Mouse (Mus musculus) right cerebral cortex, adult 2 months (tissue): Measurements from ENCODE around the gene Cdk14.

ENCODE experiments used
- DNase-seq, 2 experiments: peaks; one replicate each; pipeline ENCODE4 v3.0.0; 2021 to 2022; ENCODE audit warnings: low spot score in 2 of 2

Gene Cdk14

DNA sequence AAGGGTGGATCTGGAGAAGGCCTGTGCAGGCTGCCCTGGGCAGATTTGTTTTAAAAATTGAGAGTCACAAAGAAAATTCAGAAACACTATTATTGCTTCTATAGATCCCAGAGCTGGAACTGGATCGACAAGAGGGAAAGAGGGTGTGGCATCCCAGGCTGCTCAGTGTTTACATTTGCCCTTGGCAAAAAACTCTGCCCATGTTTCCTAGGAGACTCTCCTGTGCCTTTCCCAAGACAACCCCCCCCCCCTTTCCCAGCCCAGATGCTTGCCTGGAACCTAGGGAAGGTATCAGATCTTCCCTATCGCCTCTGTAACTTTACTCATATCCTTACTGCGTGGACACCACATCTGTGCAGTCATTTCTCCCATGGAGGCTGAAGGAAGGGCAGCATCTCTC is 628.9 kb downstream of the Cdk14 start:
- DNase-seq = no peak

DNA sequence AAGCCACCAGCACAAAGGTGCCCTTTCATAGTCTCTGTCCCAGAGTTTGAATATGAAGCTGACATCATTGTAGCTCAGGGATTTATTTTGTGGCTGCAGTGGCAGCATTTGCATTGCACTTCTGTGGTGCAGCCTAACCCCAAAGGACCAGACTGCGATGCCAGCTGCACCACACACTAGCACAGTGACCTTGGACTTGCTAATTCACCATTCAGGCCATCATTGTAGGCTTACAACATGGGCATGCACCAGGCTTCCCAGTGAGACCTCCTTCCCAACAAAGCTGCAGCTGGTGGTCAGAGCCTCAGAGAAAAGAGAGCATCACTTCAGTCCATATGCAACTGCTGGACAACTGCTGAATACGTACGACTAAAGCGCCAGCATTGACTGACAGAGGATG is 629.8 kb downstream of the Cdk14 start:
- no peak for DNase-seq

DNA sequence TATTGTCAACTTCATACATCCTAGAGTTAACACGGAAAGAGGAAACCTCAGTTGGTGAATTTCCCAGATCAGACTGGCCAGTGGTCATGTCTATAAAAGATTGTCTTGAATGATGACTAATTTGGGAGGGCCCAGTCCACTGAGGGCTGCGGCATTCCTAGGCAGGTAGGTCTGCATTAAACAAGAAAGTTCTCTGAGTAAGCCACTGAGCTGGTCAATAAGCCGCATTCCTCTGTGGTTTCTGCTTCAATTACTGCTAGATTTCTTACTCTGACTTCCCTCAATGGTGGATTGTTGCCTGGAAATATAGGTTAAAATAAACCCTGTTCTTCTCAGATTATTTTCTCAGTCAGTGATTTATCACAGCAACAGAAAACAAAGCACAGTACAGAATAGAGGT is 631.6 kb downstream of the Cdk14 start:
- no peak for DNase-seq

DNA sequence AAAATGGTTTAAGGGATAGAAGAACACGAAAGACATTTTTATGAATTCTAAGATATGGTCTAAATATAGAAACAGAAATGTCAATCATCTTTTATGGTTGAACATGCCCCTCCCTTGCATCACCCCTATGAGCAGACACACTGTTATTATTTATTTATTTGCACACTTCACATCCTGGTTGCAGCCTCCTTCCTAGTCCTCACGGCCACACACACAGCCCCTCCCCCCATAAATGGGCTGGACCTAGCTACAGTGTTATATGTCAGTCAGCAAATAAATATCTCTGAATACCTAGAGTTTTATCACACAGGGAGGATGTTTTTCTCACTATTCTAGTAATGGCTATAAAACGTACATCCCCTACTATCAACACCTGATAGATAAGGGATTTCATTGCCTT is 633.3 kb downstream of the Cdk14 start:
- DNase-seq = no peak

DNA sequence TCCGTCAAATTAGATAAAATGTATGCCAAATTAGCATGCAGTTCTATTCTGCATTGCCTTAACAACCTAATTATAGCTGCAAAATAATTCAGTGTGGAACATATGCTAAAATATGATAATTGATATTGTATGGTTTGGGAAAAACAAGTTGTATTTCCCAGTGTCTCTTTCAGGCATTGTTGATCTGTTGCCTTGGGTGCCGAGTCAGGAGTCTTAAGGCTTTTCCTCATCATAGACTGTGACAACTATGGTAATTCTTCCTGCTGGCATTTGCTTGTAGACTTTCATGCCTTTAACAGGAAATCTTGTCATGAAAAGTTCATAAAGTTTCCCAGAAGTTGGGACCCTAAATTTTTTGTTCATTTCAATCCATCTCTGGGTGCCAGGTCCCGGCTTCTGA is 641.8 kb downstream of the Cdk14 start:
- no peak for DNase-seq

DNA sequence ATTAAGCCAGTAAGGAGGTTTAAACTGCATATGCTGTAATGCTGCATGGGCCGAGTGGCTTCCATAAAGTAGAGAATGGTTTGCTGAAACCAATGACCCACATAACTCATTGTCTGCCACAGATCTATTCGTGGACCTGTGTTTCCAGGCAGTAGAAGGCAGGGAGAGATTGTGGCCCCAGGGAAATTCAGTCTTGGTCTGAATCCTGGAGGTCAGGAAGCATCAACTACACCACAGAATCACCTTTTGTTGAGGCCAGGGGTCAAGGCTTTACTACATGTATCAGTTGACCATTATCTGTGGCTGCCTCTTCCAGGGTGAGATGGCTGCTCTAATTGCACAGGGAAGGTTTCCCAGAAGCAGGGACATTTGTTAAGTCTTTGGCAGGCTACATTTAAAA is 643.6 kb downstream of the Cdk14 start:
- DNase-seq = no peak

DNA sequence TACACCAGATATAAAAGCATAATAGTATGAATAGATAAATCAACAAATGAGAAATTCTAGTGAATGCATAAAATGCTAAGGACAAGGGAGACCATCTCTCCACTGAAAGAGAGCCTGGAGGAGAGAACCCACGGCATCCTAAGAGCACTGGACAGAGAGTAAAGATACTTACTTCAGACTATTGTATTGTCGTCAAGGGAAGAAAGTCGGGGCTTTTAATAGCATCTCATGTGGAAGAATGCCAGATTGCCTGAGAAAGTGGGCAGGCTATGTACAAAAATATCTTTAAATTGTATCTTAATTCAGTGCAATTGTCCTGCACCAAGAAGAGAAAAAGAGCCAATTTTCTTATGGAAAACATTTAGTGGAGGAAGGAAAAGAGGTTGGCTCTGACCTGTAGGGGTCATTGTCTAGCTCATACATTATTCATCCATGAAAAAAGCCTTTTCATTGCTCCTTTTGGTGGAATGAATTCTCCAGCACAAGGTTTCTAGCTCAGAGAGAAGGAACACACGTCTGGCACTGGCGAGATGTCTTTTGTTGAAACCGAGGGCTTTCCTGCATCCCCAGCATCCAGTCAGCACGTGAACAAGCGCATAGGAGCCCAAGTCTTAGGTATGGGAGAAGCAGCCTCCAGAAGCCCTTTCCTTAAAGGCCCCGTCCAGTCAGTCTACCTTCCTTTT is 646.9 kb downstream of the Cdk14 start:
- peak in 1 of 2 experiments; percentile 7 for DNase-seq

DNA sequence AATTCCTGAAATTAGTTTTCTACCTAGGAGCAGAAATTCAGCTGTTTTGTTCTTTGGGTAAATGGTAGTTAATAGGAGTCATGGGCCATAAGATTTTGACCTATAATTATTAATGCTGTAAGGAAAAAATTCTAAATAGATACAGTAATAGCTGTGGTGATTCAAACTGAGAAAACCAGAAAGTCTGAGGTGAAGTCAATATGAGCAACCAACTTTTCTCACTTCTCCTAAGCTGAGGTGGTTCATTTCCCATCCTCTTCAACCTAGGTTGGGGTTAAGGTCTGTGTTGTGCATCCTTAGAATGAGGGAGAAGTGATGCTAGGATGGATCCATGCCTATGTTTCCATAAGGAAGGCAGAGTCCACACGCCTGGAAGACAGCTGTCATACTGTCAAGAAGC is 649.5 kb downstream of the Cdk14 start:
- no peak for DNase-seq

DNA sequence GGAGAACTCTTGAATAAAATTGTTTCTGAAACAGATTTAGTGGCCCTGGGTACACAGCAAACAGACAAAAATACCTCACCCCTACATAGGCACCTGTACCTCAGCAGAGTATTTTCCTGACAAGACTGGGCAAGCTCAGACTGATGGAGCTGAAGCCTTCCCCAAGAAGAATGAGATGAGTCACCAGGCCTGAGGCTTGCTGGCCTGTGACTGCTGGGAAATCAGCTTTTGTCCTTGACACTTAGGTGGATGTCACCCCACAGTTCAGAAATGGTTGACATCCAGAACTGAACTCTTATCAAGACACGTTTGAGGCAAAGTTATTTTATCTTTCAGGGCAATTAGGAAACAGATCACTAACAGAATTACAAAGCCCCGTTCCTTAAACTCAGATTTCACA is 652.2 kb downstream of the Cdk14 start:
- no peak for DNase-seq

DNA sequence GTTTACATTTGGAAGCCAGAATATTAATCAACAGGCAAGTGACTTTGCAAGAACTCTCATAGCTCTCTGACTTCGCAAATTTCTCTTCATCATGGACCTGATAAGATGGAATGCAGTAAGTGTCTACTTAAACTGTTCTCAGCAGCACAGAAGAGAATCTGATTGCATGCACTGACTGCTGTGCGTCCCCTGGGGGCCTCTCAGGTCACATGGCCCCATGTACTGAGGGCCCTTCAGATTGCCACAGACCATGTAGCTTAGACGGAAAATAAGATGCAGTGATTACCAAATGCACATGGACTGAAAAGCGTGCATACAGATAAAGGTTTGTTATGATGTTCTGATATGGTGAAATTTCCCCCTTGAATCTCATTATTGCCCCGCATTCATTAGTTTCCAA is 653.4 kb downstream of the Cdk14 start:
- no peak for DNase-seq

DNA sequence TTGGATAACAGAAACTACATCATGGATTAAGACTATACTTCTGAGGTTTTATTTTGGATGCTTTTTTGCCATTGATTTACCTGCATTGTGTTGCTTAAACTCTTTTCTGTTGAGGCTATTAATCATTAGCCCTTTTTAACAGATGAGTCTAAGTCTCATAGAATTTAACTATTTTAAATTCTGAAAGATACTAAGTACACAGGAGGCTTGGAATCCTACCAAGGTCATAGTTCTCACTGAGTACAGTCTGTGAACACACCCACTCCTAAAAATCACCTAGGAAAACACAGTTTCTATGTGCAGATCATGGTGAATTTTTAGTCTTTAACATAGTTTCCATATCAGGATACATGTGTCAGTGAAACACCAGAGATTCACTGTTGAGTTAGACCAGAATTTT is 658.2 kb downstream of the Cdk14 start:
- DNase-seq = no peak

DNA sequence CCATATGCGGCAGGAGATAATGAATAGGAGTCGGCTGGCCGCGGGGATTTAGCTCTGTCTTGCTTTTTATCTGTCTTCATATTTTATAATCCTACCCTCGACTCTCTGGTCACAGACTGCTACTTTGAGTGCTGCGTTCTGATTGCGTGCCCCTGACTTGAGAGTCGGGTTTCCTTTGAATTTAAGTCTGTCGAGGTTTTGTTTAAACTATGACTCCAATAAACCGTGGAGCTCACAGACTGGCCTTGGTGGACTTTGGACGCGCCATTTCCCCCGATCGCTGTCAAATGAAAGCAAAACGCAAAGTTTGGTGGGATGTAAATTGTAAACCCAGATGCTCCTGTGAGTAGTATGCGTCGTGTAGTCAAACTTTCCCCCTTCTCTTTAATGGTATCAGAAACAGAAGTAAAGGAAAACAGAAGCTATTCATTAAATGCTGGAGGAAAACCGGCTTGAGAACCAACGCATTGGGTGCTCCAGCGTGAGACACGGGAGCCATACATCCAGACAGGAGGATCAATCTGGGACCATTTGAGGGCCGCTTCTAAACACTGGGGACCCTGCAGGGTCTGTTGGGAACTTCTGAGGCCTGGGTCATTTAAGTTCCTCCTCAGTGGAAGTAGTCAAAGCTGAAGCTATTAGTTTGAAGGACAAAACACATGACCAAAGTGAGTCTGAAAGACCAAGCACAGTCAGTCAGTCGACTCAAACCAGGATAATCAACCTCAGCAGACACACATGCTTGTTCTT is 661.6 kb downstream of the Cdk14 start:
- DNase-seq = no peak

DNA sequence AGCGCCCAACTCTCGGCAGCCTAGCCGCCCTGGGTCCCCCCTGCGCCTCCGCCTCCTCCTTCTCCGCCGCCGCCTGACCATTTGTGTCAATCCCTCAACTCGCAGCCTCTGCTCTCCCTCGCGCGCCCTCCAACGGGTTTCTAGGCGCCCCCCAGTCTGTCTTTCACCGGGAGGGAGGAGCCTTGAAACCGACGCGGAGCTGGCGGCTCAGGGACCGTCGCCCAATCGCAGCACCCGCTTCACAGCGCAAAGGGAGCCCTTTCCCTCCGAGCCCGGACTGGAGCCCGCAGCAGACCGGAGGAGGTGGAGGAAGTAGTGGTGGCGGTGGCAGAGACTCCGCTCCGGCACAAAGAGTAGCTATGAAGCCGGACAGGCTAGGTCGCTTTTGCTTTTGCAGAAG is 662.2 kb downstream of the Cdk14 start, which contains the start of gene Fzd1:
Fzd1 (minus strand) TSS at position 134 of the 400 bp plus-strand sequence.
- DNase-seq = peak; percentile 84 to 85

DNA sequence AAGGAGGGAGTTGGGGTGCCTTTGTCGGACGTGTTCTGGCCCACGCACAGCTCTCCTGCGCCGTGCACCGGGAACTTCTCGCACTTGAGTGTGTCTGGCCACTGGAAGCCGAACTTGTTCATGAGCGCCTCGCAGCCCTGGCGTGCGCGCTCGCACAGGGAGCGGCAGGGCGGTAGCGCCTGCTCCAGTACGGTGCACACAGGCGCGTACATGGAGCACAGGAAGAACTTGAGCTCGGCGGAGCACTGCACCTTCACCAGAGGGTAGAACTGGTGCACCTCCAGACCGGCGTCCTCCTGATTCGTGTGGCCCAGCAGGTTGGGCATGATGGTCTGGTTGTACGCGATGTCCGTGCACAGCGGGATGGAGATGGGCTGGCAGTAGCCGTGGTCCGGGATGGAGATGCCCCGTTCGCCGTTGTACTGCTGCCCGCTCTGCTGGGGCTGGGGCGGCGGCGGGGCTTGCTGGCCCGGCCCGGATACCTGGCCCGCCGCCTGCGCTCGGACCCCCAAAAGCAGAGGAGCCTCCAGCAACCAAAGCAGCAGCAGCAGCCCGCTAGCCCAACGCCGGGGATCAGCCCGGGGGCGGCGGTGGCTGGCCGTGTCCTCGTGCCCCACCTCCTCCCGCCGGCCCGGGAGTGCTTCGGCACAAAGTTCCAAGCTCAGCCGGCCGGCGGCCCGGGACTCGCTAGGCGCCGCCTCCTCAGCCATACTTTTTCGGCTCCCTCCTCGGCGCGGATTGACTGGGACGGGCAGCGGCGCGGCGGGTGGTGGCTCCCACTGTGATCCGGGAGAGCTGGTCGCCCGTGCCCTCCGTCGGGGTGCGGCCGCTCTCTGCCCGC is 663.0 kb downstream of the Cdk14 start:
- peak; percentile 56 to 68 for DNase-seq

DNA sequence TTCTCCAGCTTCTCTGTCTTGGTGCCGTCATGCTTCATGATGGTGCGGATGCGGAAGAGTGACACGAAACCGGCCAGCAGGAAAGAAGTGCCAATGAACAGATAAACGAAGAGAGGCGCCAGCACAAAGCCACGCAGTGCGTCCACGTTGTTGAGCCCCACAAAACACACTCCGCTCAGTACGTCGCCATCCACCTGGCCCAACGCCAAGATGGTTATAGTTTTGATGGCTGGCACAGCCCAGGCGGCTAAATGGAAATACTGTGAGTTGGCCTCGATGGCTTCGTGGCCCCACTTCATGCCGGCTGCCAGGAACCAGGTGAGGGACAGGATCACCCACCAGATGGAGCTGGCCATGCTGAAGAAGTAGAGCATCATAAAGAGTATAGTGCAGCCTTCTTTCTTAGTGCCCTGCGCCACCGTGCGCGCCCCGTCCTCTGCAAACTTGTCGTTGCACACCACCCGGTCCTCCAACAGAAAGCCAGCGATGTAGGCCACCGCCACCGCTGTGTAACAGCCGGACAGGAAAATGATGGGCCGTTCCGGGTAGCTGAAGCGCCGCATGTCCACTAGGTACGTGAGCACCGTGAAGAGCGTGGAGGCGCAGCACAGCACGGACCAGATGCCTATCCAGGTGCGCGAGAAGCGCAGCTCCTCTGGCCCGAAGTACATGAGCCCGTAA is 664.0 kb downstream of the Cdk14 start:
- peak; percentile 30 to 31 for DNase-seq

DNA sequence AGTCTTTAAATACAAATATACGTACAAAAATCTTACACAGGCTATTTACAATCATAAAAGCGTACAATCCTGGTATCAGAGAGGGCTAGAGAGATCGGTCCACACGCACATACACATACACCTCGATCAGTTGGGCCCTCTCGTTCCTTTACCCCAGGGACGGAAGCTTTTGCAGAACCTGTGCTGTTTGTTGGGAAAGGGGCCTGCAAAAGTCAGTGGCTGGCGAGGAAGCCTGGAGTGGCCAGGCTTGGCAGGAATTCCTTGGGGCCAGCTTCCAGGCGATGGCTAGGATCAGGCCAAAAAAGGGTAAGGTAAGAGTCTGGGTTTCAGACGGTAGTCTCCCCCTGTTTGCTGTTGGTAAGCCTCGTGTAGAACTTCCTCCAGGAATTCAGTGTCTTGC is 664.8 kb downstream of the Cdk14 start:
- no peak for DNase-seq

DNA sequence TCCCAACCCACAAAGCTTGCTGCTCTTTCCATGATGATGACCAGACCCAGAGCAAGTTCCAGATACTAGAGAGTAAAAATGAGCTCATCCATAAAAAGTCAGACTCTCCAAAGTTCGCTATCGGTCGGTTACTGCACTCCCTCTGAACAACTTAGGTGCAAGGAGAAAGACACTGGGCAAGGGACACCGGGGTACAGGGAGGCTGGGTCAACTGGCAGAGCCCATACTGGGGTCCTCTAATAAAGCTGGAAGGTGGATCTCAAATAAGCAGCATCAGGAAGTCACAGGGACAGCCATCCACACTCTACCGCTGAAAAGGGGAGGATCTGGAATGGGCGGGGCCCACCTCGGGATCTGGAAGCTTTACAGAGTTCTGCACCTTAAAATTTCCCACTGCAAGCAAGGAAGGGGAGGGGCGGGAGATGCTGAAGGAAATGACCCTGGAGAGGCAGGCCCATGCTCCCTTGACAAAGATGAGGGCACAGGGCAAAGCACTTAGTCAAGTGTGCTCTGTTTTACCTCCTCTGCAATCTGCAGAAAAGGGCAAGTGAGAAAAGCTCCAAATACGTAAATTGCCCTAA is 665.3 kb downstream of the Cdk14 start:
- DNase-seq = no peak
